Mouse (Mus musculus): Measurements from ENCODE around the gene Nova1. TPM values are rescaled to one million over a fixed set of nuclear protein-coding genes. Genes with fewer than 3 reads are reported as not detected.

Gene Nova1
- polyA plus RNA-seq, 1 experiment from 2014 or later = 0.82 TPM

- Histone ChIP-seq H3K36me3 (ENCODE audit: control insufficient read depth, insufficient read depth, low read length) (no peaks in the 10 kb centered on the region), H3K4me1 (replicated peaks; ENCODE audit: control insufficient read depth, insufficient read depth) (no peaks in the 10 kb centered on the region), H3K27ac (replicated peaks) (no peak overlapping the region), H3K9me3 (ENCODE audit: control insufficient read depth, low read length) (no peaks in the 10 kb centered on the region), H3K9ac (ENCODE audit: low read length) (no peak overlapping the region), H3K27me3 (ENCODE audit: control insufficient read depth, insufficient read depth, low read length) (no peaks in the 10 kb centered on the region), H3K4me3 (ENCODE audit: low read depth, low read length) (no peak overlapping the region), H3K4me2 (replicated peaks; ENCODE audit: low read depth) (no peak overlapping the region)
- no peak for TF ChIP-seq CTCF (IDR thresholded peaks at IDR 0.05; ENCODE audit: low read depth)
- TF ChIP-seq EP300 (optimal IDR thresholded peaks at IDR 0.05) = no peak
- DNase-seq (ENCODE audit: low spot score) = no peak
- ATAC-seq (ENCODE audit: low FRiP score, low TSS enrichment) = no peak
- 66% methylated on average over 5 of the region's 5 CpGs for WGBS
These were observed 172.6 kb downstream of the Nova1 start for GRCm38 (mm10) chr12:46646139-46646611.

- 70% methylated on average over 6 of the region's 6 CpGs for WGBS
- DNase-seq (ENCODE audit: low spot score) (no peak), ATAC-seq (ENCODE audit: low FRiP score, low TSS enrichment) (no peak)
- Histone ChIP-seq H3K9me3 (ENCODE audit: control insufficient read depth, low read length) (no peaks in the 10 kb centered on the region), H3K4me2 (replicated peaks; ENCODE audit: low read depth) (no peak overlapping the region), H3K36me3 (ENCODE audit: control insufficient read depth, insufficient read depth, low read length) (no peaks in the 10 kb centered on the region), H3K9ac (ENCODE audit: low read length) (no peak overlapping the region), H3K4me3 (ENCODE audit: low read depth, low read length) (no peak overlapping the region), H3K27me3 (ENCODE audit: control insufficient read depth, insufficient read depth, low read length) (no peaks in the 10 kb centered on the region), H3K27ac (replicated peaks) (no peak overlapping the region), H3K4me1 (replicated peaks; ENCODE audit: control insufficient read depth, insufficient read depth) (no peaks in the 10 kb centered on the region)
- TF ChIP-seq EP300 (optimal IDR thresholded peaks at IDR 0.05) = no peak
- no peak for TF ChIP-seq CTCF (IDR thresholded peaks at IDR 0.05; ENCODE audit: low read depth)
These were observed 173.3 kb downstream of the Nova1 start for GRCm38 (mm10) chr12:46645365-46645962.

Data from stomach, postnatal 0 days (tissue).